Mouse (Mus musculus) T-helper 1 cell (primary cell): ENCODE results near the gene Dmbx1.

Source experiments
- in situ Hi-C: fragments of 300-600 bp; cut with MboI, MseI; formaldehyde crosslinking; loops from one replicate; pipeline ENCODE4 v1.15.1; 2025; ENCODE audit warnings: high pct_unique_total_duplicates

Dmbx1 gene

GRCm38 (mm10) chr4:115939295-115940102, at the start of gene Dmbx1:
Gene Dmbx1 (minus strand): TSS chr4:115939926.
- in situ Hi-C loops = loop anchor here (5.0 to 25.0 kb wide), 2 partner anchors 43 to 877 kb away; partner anchors contain the start of gene Tal1

- in situ Hi-C loops = loop anchor here (5.0 to 10.0 kb wide), 2 partner anchors 87 to 255 kb away; partner anchors contain the start of gene Efcab14
These were observed 49.7 kb upstream of the Dmbx1 start for GRCm38 (mm10) chr4:115989382-115989781.

- in situ Hi-C loops = loop anchor here (5.0 to 10.0 kb wide), 2 partner anchors 86 to 253 kb away; partner anchors contain the start of gene Efcab14
These were observed 48.3 kb upstream of the Dmbx1 start for GRCm38 (mm10) chr4:115987858-115988530.

- in situ Hi-C loops = loop anchor here (5.0 to 10.0 kb wide), 2 partner anchors 85 to 253 kb away; partner anchors contain the start of gene Efcab14
These were observed 47.7 kb upstream of the Dmbx1 start for GRCm38 (mm10) chr4:115987436-115987835.

GRCm38 (mm10) chr4:115984967-115985366, 45.2 kb upstream of the Dmbx1 start:
- in situ Hi-C loops = loop anchor here (5.0 to 10.0 kb wide), 3 partner anchors 48 to 250 kb away; partner anchors contain the start of genes Dmbx1 and Efcab14

- in situ Hi-C loops = loop anchor here (5.0 to 10.0 kb wide), 2 partner anchors 47 to 249 kb away; partner anchors contain the start of genes Dmbx1 and Efcab14
These were observed 44.4 kb upstream of the Dmbx1 start for GRCm38 (mm10) chr4:115984111-115984510.

GRCm38 (mm10) chr4:115980676-115981075, 41.0 kb upstream of the Dmbx1 start:
- in situ Hi-C loops = loop anchor here (5.0 to 10.0 kb wide), 2 partner anchors 43 to 246 kb away; partner anchors contain the start of genes Dmbx1 and Efcab14

- in situ Hi-C loops = no loop called here
These were observed 39.7 kb upstream of the Dmbx1 start for GRCm38 (mm10) chr4:115979437-115979836.

- in situ Hi-C loops = no loop called here
These were observed 39.2 kb upstream of the Dmbx1 start for GRCm38 (mm10) chr4:115978911-115979310.

GRCm38 (mm10) chr4:115972543-115972942, 32.8 kb upstream of the Dmbx1 start:
- in situ Hi-C loops = no loop called here

GRCm38 (mm10) chr4:115964446-115964845, 24.7 kb upstream of the Dmbx1 start:
- in situ Hi-C loops = no loop called here

- in situ Hi-C loops = no loop called here
These were observed 24.0 kb upstream of the Dmbx1 start for GRCm38 (mm10) chr4:115963751-115964150.

GRCm38 (mm10) chr4:115962671-115963412, 23.1 kb upstream of the Dmbx1 start:
- in situ Hi-C loops = no loop called here

GRCm38 (mm10) chr4:115961991-115962390, 22.3 kb upstream of the Dmbx1 start:
- in situ Hi-C loops = no loop called here

GRCm38 (mm10) chr4:115959546-115959945, 19.8 kb upstream of the Dmbx1 start:
- in situ Hi-C loops = no loop called here

- in situ Hi-C loops = no loop called here
These were observed 15.7 kb upstream of the Dmbx1 start for GRCm38 (mm10) chr4:115955494-115955775.

- in situ Hi-C loops = no loop called here
These were observed 15.1 kb upstream of the Dmbx1 start for GRCm38 (mm10) chr4:115954656-115955493.

- in situ Hi-C loops = no loop called here
These were observed 13.8 kb upstream of the Dmbx1 start for GRCm38 (mm10) chr4:115953559-115953958.

- in situ Hi-C loops = no loop called here
These were observed 13.0 kb upstream of the Dmbx1 start for GRCm38 (mm10) chr4:115952758-115953157.

GRCm38 (mm10) chr4:115943669-115944314, 4.1 kb upstream of the Dmbx1 start:
- in situ Hi-C loops = loop anchor here (25.0 kb wide), 1 partner anchor 881 kb away; the partner anchor contains the start of gene Tal1
